Mouse (Mus musculus): ENCODE results near the gene Eif4g1. TPM values are rescaled to one million over a fixed set of nuclear protein-coding genes. Genes with fewer than 3 reads are reported as not detected.

The Eif4g1 gene
- total and polyA plus RNA-seq, 3 experiments: 257 to 957 (median 325) TPM

DNA sequence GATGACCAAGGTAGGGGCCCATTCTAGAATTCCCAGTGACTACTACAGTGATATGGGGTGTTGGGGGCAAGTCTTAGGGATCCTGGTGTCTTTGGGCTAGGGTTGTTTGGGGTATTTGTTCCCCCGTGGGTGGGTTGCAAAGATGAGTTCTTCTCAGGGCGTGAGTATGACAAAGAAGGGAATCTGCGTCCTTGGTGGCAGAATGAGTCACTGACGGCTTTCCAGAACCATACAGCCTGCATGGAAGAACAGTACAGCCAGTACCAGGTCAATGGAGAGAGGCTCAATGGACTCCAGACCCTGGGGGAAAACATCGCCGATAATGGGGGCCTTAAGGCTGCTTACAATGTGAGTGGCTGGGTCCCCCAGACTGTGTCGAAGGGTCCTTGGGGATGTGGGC, 24.2 kb upstream of the Eif4g1 start:
- Histone ChIP-seq H3K9me3 (replicated peaks) (no peaks in the 10 kb centered on the region), H3K36me3 (replicated peaks) (no peaks in the 10 kb centered on the region), H3K4me3 (ENCODE audit: low read depth, low read length) (no peak overlapping the region), H3K4me1 (ENCODE audit: insufficient read depth, low read depth, low read length) (peaks cover 35% of the 10 kb centered on the region), H3K27me3 (ENCODE audit: insufficient read depth, low read length) (peaks cover 17% of the 10 kb centered on the region)
- TF ChIP-seq GATA2 (IDR thresholded peaks at IDR 0.05; ENCODE audit: borderline replicate concordance, low read depth, low read length) (no peak), POLR2AphosphoS5 (IDR thresholded peaks at IDR 0.05; ENCODE audit: insufficient replicate concordance, low read depth, low read length) (no peak), GATA1 (IDR thresholded peaks at IDR 0.05; ENCODE audit: borderline replicate concordance, low read length) (no peak), TAL1 (conservative IDR thresholded peaks at IDR 0.05; ENCODE audit: low read depth, low read length) (no peak), CTCF (IDR thresholded peaks at IDR 0.05; ENCODE audit: low read depth, low read length) (no peak)
- DNase-seq (ENCODE audit: low spot score) (no peak), ATAC-seq (ENCODE audit: extremely low read depth, insufficient number of reproducible peaks, low FRiP score, poor library complexity, severe bottlenecking) (no peak)

DNA sequence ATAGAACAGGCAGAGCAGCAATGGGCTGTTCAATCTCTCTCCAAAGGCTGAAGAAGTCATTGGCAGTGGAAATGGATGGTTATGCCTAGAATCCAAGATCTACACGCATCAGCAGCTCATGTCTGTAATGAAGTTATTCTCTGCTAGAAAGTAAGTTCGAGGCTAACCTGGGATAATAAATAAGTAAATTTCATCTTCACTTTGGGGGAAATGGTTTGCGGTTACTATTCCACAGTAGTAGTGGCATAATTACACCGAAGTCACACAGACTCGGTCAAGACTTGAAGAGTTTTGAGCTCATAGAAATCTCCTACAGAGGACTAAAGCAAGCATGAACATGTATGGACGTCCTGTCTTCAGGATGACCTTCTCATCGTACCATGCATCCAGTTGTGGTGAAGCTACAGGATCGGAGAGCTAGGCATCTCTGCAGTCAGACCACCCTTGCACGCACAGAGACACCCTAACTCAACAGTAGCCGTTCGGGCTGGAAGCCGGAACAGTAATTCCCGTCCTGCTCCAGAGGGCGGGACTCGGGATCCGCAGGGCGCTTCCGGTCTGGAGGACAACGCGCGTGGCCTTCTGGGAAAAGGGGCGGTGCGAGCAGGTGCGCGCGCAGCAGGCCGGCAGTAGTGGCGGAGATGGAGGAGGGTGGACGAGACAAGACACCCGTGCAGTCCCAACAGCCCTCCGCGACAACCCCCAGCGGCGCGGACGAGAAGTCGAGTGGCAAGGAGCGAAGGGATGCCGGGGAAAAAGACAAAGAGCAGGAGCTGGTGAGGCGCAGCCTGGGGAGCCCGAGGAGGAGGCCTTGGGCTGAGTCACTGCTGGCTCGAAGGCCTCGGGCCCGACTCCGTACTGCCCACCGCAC, 16.8 kb upstream of the Eif4g1 start, which contains the start of gene Psmd2:
TSS of gene Psmd2 (plus strand) at position 577 of the 871 bp plus-strand sequence.
- Histone ChIP-seq H3K36me3 (replicated peaks) (peaks cover 34% of the 10 kb centered on the region), H3K27me3 (ENCODE audit: insufficient read depth, low read length) (no peaks in the 10 kb centered on the region), H3K4me1 (ENCODE audit: insufficient read depth, low read depth, low read length) (peaks cover 22% of the 10 kb centered on the region), H3K9me3 (replicated peaks) (no peaks in the 10 kb centered on the region), H3K4me3 (ENCODE audit: low read depth, low read length) (peak within 1 kb of the TSS; percentile 85)
- ATAC-seq (ENCODE audit: extremely low read depth, insufficient number of reproducible peaks, low FRiP score, poor library complexity, severe bottlenecking): peak; percentile 87
- TF ChIP-seq GATA1 (IDR thresholded peaks at IDR 0.05; ENCODE audit: borderline replicate concordance, low read length) (no peak), GATA2 (IDR thresholded peaks at IDR 0.05; ENCODE audit: borderline replicate concordance, low read depth, low read length) (no peak), CTCF (IDR thresholded peaks at IDR 0.05; ENCODE audit: low read depth, low read length) (no peak), TAL1 (conservative IDR thresholded peaks at IDR 0.05; ENCODE audit: low read depth, low read length) (no peak), POLR2AphosphoS5 (IDR thresholded peaks at IDR 0.05; ENCODE audit: insufficient replicate concordance, low read depth, low read length) (peak; percentile 67; the same call in 1 of the 2 replicates)
- DNase-seq (ENCODE audit: low spot score): peak; percentile 77

- no peak for TF ChIP-seq GATA1 (IDR thresholded peaks at IDR 0.05; ENCODE audit: borderline replicate concordance, low read length)
- TF ChIP-seq GATA2 (IDR thresholded peaks at IDR 0.05; ENCODE audit: borderline replicate concordance, low read depth, low read length): no peak
- no peak for TF ChIP-seq POLR2AphosphoS5 (IDR thresholded peaks at IDR 0.05; ENCODE audit: insufficient replicate concordance, low read depth, low read length)
- TF ChIP-seq TAL1 (conservative IDR thresholded peaks at IDR 0.05; ENCODE audit: low read depth, low read length): no peak
- no peak for TF ChIP-seq CTCF (IDR thresholded peaks at IDR 0.05; ENCODE audit: low read depth, low read length)
- Histone ChIP-seq H3K36me3 (replicated peaks) (peaks cover 41% of the 10 kb centered on the region), H3K4me3 (ENCODE audit: low read depth, low read length) (peak overlapping the region; percentile 85), H3K4me1 (ENCODE audit: insufficient read depth, low read depth, low read length) (peaks cover 17% of the 10 kb centered on the region), H3K27me3 (ENCODE audit: insufficient read depth, low read length) (no peaks in the 10 kb centered on the region), H3K9me3 (replicated peaks) (no peaks in the 10 kb centered on the region)
- ATAC-seq (ENCODE audit: extremely low read depth, insufficient number of reproducible peaks, low FRiP score, poor library complexity, severe bottlenecking) (no peak), DNase-seq (ENCODE audit: low spot score) (no peak)
Observed at GRCm38 (mm10) chr16:20651947-20652310, 16.2 kb upstream of the Eif4g1 start.

DNA sequence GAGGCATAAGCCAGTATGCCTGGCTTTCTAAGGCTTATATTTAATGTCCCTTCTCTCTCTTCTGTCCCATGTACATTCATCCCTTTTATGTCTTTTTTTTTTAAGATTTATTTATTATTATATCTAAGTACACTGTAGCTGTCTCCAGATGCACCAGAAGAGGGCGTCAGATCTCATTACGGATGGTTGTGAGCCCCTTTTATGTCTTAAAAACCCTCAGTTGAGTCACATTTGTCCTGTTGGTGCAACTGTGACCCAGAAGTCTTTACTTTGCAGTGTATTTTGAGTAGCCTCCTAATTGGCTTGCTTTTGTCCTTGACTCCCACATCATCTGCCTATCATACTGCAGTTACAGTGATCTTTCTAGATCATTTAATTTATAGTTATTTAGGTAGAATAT, 14.8 kb upstream of the Eif4g1 start:
- Histone ChIP-seq H3K9me3 (replicated peaks) (no peaks in the 10 kb centered on the region), H3K4me3 (ENCODE audit: low read depth, low read length) (no peak overlapping the region; the same call in 1 of the 2 replicates), H3K27me3 (ENCODE audit: insufficient read depth, low read length) (no peaks in the 10 kb centered on the region), H3K4me1 (ENCODE audit: insufficient read depth, low read depth, low read length) (peaks cover 15% of the 10 kb centered on the region), H3K36me3 (replicated peaks) (peaks cover 54% of the 10 kb centered on the region)
- no peak for ATAC-seq (ENCODE audit: extremely low read depth, insufficient number of reproducible peaks, low FRiP score, poor library complexity, severe bottlenecking)
- no peak for TF ChIP-seq CTCF (IDR thresholded peaks at IDR 0.05; ENCODE audit: low read depth, low read length)
- no peak for TF ChIP-seq GATA2 (IDR thresholded peaks at IDR 0.05; ENCODE audit: borderline replicate concordance, low read depth, low read length)
- TF ChIP-seq TAL1 (conservative IDR thresholded peaks at IDR 0.05; ENCODE audit: low read depth, low read length): no peak
- TF ChIP-seq POLR2AphosphoS5 (IDR thresholded peaks at IDR 0.05; ENCODE audit: insufficient replicate concordance, low read depth, low read length): no peak
- no peak for TF ChIP-seq GATA1 (IDR thresholded peaks at IDR 0.05; ENCODE audit: borderline replicate concordance, low read length)
- no peak for DNase-seq (ENCODE audit: low spot score)

DNA sequence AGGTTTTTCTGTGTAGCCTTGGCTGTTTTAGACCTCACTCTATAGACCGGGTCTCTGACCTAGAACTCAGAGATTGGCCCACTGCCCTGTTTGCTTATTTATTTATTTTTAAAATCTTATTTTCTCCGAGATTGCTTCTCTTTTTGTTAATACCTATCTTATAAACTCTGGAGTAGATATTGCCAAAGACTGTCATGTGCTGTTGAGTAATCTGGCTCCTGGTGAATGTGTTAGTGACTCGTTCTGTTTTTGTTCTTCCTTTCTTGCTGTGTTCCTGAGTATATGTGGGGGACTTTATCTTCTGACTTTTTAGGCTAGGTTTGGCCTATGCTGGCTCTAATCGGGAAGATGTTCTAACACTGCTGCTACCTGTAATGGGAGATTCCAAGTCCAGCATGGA, 10.5 kb upstream of the Eif4g1 start:
- H3K4me3 ChIP-seq (ENCODE audit: low read depth, low read length): no peak overlapping the region
- no peaks in the 10 kb centered on the region for H3K27me3 ChIP-seq (ENCODE audit: insufficient read depth, low read length)
- TF ChIP-seq POLR2AphosphoS5 (IDR thresholded peaks at IDR 0.05; ENCODE audit: insufficient replicate concordance, low read depth, low read length) (no peak), GATA2 (IDR thresholded peaks at IDR 0.05; ENCODE audit: borderline replicate concordance, low read depth, low read length) (no peak), TAL1 (conservative IDR thresholded peaks at IDR 0.05; ENCODE audit: low read depth, low read length) (no peak), CTCF (IDR thresholded peaks at IDR 0.05; ENCODE audit: low read depth, low read length) (no peak), GATA1 (IDR thresholded peaks at IDR 0.05; ENCODE audit: borderline replicate concordance, low read length) (no peak)
- DNase-seq (ENCODE audit: low spot score): no peak
- no peaks in the 10 kb centered on the region for H3K9me3 ChIP-seq (replicated peaks)
- peaks cover 9% of the 10 kb centered on the region for H3K4me1 ChIP-seq (ENCODE audit: insufficient read depth, low read depth, low read length)
- ATAC-seq (ENCODE audit: extremely low read depth, insufficient number of reproducible peaks, low FRiP score, poor library complexity, severe bottlenecking): no peak
- H3K36me3 ChIP-seq (replicated peaks): peaks cover 97% of the 10 kb centered on the region

- Histone ChIP-seq H3K4me3 (ENCODE audit: low read depth, low read length) (no peak overlapping the region), H3K27me3 (ENCODE audit: insufficient read depth, low read length) (no peaks in the 10 kb centered on the region), H3K4me1 (ENCODE audit: insufficient read depth, low read depth, low read length) (peaks cover 25% of the 10 kb centered on the region), H3K36me3 (replicated peaks) (peaks cover 24% of the 10 kb centered on the region), H3K9me3 (replicated peaks) (no peaks in the 10 kb centered on the region)
- TF ChIP-seq GATA1 (IDR thresholded peaks at IDR 0.05; ENCODE audit: borderline replicate concordance, low read length): no peak
- TF ChIP-seq GATA2 (IDR thresholded peaks at IDR 0.05; ENCODE audit: borderline replicate concordance, low read depth, low read length): no peak
- no peak for TF ChIP-seq POLR2AphosphoS5 (IDR thresholded peaks at IDR 0.05; ENCODE audit: insufficient replicate concordance, low read depth, low read length)
- no peak for TF ChIP-seq TAL1 (conservative IDR thresholded peaks at IDR 0.05; ENCODE audit: low read depth, low read length)
- TF ChIP-seq CTCF (IDR thresholded peaks at IDR 0.05; ENCODE audit: low read depth, low read length): no peak
- ATAC-seq (ENCODE audit: extremely low read depth, insufficient number of reproducible peaks, low FRiP score, poor library complexity, severe bottlenecking) (no peak), DNase-seq (ENCODE audit: low spot score) (no peak)
Observed at GRCm38 (mm10) chr16:20670291-20670690, 2.2 kb downstream of the Eif4g1 start.
